Mouse (Mus musculus) midbrain, embryonic 15.5 days (tissue): ENCODE data around the gene Fbxl19. TPM values are rescaled to one million over a fixed set of nuclear protein-coding genes. Genes with fewer than 3 reads are reported as not detected.

Experiments
- ATAC-seq: fragments of 200-750 bp; cut with Nextera tagmentation; replicated peaks from 2 replicates; pipeline ENCODE4 v1.8.0; 2017; ENCODE audit warnings: moderate TSS enrichment
- H3K27ac ChIP-seq: fragments of 300-500 bp; sonication (generic); 2 replicates; pipeline ENCODE4 v1.5.1; 2015; ENCODE audit warnings: mild to moderate bottlenecking, inconsistent platforms
- H3K27me3 ChIP-seq: fragments of 300-500 bp; sonication (generic); replicated peaks from 2 replicates; pipeline ENCODE4 v1.6.1; 2015; ENCODE audit warnings: inconsistent platforms
- H3K36me3 ChIP-seq: fragments of 300-500 bp; sonication (generic); replicated peaks from 2 replicates; pipeline ENCODE4 v1.6.1; 2015; ENCODE audit warnings: inconsistent platforms
- H3K4me1 ChIP-seq: fragments of 300-500 bp; sonication (generic); 2 replicates; pipeline ENCODE4 v1.6.1; 2015; ENCODE audit warnings: inconsistent platforms
- H3K4me2 ChIP-seq: fragments of 300-500 bp; sonication (generic); 2 replicates; pipeline ENCODE4 v1.6.1; 2015; ENCODE audit warnings: inconsistent platforms, mild to moderate bottlenecking, moderate library complexity
- H3K4me3 ChIP-seq: fragments of 300-500 bp; sonication (generic); 2 replicates; pipeline ENCODE4 v1.5.1; 2015; ENCODE audit warnings: mild to moderate bottlenecking, inconsistent platforms
- H3K9ac ChIP-seq: fragments of 300-500 bp; sonication (generic); 2 replicates; pipeline ENCODE4 v1.6.1; 2015; ENCODE audit warnings: mild to moderate bottlenecking, inconsistent platforms
- H3K9me3 ChIP-seq: fragments of 300-500 bp; sonication (generic); 2 replicates; pipeline ENCODE4 v1.6.1; 2016; ENCODE audit warnings: inconsistent platforms
- WGBS: fragments of 180-500 bp; shearing (Covaris S2); methylation state at CpG from one replicate; pipeline ENCODE4 v1.1.7; 2015; ENCODE audit warnings: mixed read lengths; 5-methylcytosine and 5-hydroxymethylcytosine counted together
- polyA plus RNA-seq: library from polyadenylated mRNA; unstranded; fragments of >200 nt; fragmentation: Nextera tagmentation; extraction: Ambion mirVana; gene quantifications from 2 replicates; pipeline ENCODE4 v1.2.1, GENCODE M21; 2015

The Fbxl19 gene
- polyA plus RNA-seq, 1 experiment from 2014 or later, result 10.8 TPM

GRCm38 (mm10) chr7:127761026-127761425 is 16.7 kb downstream of the Fbxl19 start:
- no peak overlapping the region for H3K4me2 ChIP-seq
- H3K36me3 ChIP-seq, result peaks cover 53% of the 10 kb centered on the region
- no peak overlapping the region for H3K4me3 ChIP-seq
- H3K9me3 ChIP-seq, result no peaks in the 10 kb centered on the region
- no peak for ATAC-seq
- no peak overlapping the region for H3K27ac ChIP-seq
- H3K4me1 ChIP-seq, result peaks cover 14% of the 10 kb centered on the region
- no peaks in the 10 kb centered on the region for H3K27me3 ChIP-seq
- no peak overlapping the region for H3K9ac ChIP-seq
- 45% methylated on average over 7 of the region's 7 CpGs for WGBS

GRCm38 (mm10) chr7:127763642-127764041 is 19.3 kb downstream of the Fbxl19 start:
- H3K9me3 ChIP-seq, result no peaks in the 10 kb centered on the region
- H3K4me3 ChIP-seq, result no peak overlapping the region
- no peaks in the 10 kb centered on the region for H3K27me3 ChIP-seq
- no peak for ATAC-seq
- 93% methylated on average over 4 of the region's 4 CpGs for WGBS
- peaks cover 57% of the 10 kb centered on the region for H3K36me3 ChIP-seq
- no peak overlapping the region for H3K4me2 ChIP-seq
- no peak overlapping the region for H3K9ac ChIP-seq
- H3K4me1 ChIP-seq, result peaks cover 7% of the 10 kb centered on the region; the same call in 1 of the 2 replicates
- H3K27ac ChIP-seq, result no peak overlapping the region

GRCm38 (mm10) chr7:127765756-127766155 is 21.4 kb downstream of the Fbxl19 start:
- no peaks in the 10 kb centered on the region for H3K27me3 ChIP-seq
- H3K4me1 ChIP-seq, result peaks cover 24% of the 10 kb centered on the region
- H3K27ac ChIP-seq, result no peak overlapping the region
- no peak for ATAC-seq
- WGBS, result 83% methylated on average over 2 of the region's 2 CpGs
- H3K9me3 ChIP-seq, result no peaks in the 10 kb centered on the region
- no peak overlapping the region for H3K4me2 ChIP-seq
- no peak overlapping the region for H3K4me3 ChIP-seq
- peaks cover 57% of the 10 kb centered on the region for H3K36me3 ChIP-seq
- no peak overlapping the region for H3K9ac ChIP-seq

- Histone ChIP-seq H3K4me3 (no peak overlapping the region), H3K27ac (no peak overlapping the region), H3K4me1 (peaks cover 29% of the 10 kb centered on the region), H3K9me3 (no peaks in the 10 kb centered on the region), H3K36me3 (peaks cover 54% of the 10 kb centered on the region), H3K4me2 (no peak overlapping the region), H3K27me3 (no peaks in the 10 kb centered on the region), H3K9ac (no peak overlapping the region)
- no peak for ATAC-seq
- WGBS, result 83% methylated on average over 17 of the region's 17 CpGs
Observed at GRCm38 (mm10) chr7:127766851-127767609, 22.7 kb downstream of the Fbxl19 start.

- peaks cover 48% of the 10 kb centered on the region for H3K36me3 ChIP-seq
- H3K9ac ChIP-seq, result no peak overlapping the region
- no peak overlapping the region for H3K27ac ChIP-seq
Observed at GRCm38 (mm10) chr7:127767671-127768345, 23.5 kb downstream of the Fbxl19 start.

GRCm38 (mm10) chr7:127768346-127768996 is 24.1 kb downstream of the Fbxl19 start:
- H3K27ac ChIP-seq, result peak overlapping the region; percentile 27; the same call in 1 of the 2 replicates
- WGBS, result 43% methylated on average over 13 of the region's 13 CpGs
- H3K4me3 ChIP-seq, result peak overlapping the region; percentile 39; the same call in 1 of the 2 replicates
- H3K9ac ChIP-seq, result no peak overlapping the region
- peaks cover 29% of the 10 kb centered on the region for H3K4me1 ChIP-seq
- H3K27me3 ChIP-seq, result no peaks in the 10 kb centered on the region
- ATAC-seq, result no peak; the same call in 1 of the 2 replicates
- H3K4me2 ChIP-seq, result peak overlapping the region; percentile 68; the same call in 1 of the 2 replicates
- peaks cover 44% of the 10 kb centered on the region for H3K36me3 ChIP-seq
- no peaks in the 10 kb centered on the region for H3K9me3 ChIP-seq

More at GRCm38 (mm10) chr7:127767671-127768345, 23.5 kb downstream of the Fbxl19 start:
- Histone ChIP-seq H3K4me1 (peaks cover 29% of the 10 kb centered on the region), H3K9me3 (no peaks in the 10 kb centered on the region), H3K27me3 (no peaks in the 10 kb centered on the region), H3K4me2 (no peak overlapping the region), H3K4me3 (no peak overlapping the region)
- WGBS, result 95% methylated on average over 19 of the region's 19 CpGs
- ATAC-seq, result 0 out of 2 replicates have a peak, but pooled peaks have one; percentile 4

- Histone ChIP-seq H3K4me2 (peak overlapping the region; percentile 68), H3K9ac (no peak overlapping the region), H3K4me3 (peak overlapping the region; percentile 39), H3K27ac (peak overlapping the region; percentile 57), H3K27me3 (no peaks in the 10 kb centered on the region), H3K9me3 (no peaks in the 10 kb centered on the region), H3K4me1 (peaks cover 29% of the 10 kb centered on the region), H3K36me3 (peaks cover 38% of the 10 kb centered on the region)
- WGBS, result 3% methylated on average over 16 of the region's 16 CpGs
- ATAC-seq, result peak; percentile 88
Observed at GRCm38 (mm10) chr7:127768997-127769593, 24.8 kb downstream of the Fbxl19 start.

- under 1% methylated on average over 23 of the region's 24 CpGs for WGBS
- peaks cover 32% of the 10 kb centered on the region for H3K36me3 ChIP-seq
- ATAC-seq, result peak; percentile 51
- peaks cover 29% of the 10 kb centered on the region for H3K4me1 ChIP-seq
- no peaks in the 10 kb centered on the region for H3K27me3 ChIP-seq
- peak within 1 kb of the TSS; percentile 39 for H3K4me3 ChIP-seq
- no peaks in the 10 kb centered on the region for H3K9me3 ChIP-seq
- peak within 1 kb of the TSS; percentile 57 for H3K27ac ChIP-seq
- peak within 1 kb of the TSS; percentile 44 for H3K9ac ChIP-seq
- peak within 1 kb of the TSS; percentile 68 for H3K4me2 ChIP-seq
Observed at GRCm38 (mm10) chr7:127769651-127770038, 25.3 kb downstream of the Fbxl19 start, which contains the start of gene Orai3. Gene Orai3, plus strand, starts transcription at chr7:127769815.

- peaks cover 26% of the 10 kb centered on the region for H3K36me3 ChIP-seq
- H3K4me3 ChIP-seq, result peak overlapping the region; percentile 39
- peaks cover 29% of the 10 kb centered on the region for H3K4me1 ChIP-seq
- no peaks in the 10 kb centered on the region for H3K9me3 ChIP-seq
- peak overlapping the region; percentile 44 for H3K9ac ChIP-seq
- ATAC-seq, result peak; percentile 30
- H3K27ac ChIP-seq, result peak overlapping the region; percentile 57
- 6% methylated on average over 27 of the region's 27 CpGs for WGBS
- peak overlapping the region; percentile 68 for H3K4me2 ChIP-seq
- H3K27me3 ChIP-seq, result no peaks in the 10 kb centered on the region
Observed at GRCm38 (mm10) chr7:127770039-127770905, 25.9 kb downstream of the Fbxl19 start.

GRCm38 (mm10) chr7:127771262-127771661 is 26.9 kb downstream of the Fbxl19 start:
- no peaks in the 10 kb centered on the region for H3K27me3 ChIP-seq
- H3K4me2 ChIP-seq, result no peak overlapping the region
- H3K27ac ChIP-seq, result no peak overlapping the region
- no peak overlapping the region for H3K4me3 ChIP-seq
- H3K9me3 ChIP-seq, result no peaks in the 10 kb centered on the region
- peaks cover 16% of the 10 kb centered on the region; the same call in 1 of the 2 replicates for H3K36me3 ChIP-seq
- peaks cover 32% of the 10 kb centered on the region for H3K4me1 ChIP-seq
- ATAC-seq, result no peak
- no peak overlapping the region for H3K9ac ChIP-seq
- WGBS, result 75% methylated on average over 5 of the region's 5 CpGs

- H3K27ac ChIP-seq, result no peak overlapping the region
- peaks cover 9% of the 10 kb centered on the region; the same call in 1 of the 2 replicates for H3K36me3 ChIP-seq
- peaks cover 32% of the 10 kb centered on the region for H3K4me1 ChIP-seq
- no peak for ATAC-seq
- no peaks in the 10 kb centered on the region for H3K27me3 ChIP-seq
- 85% methylated on average over 3 of the region's 3 CpGs for WGBS
- H3K4me3 ChIP-seq, result no peak overlapping the region
- H3K9ac ChIP-seq, result no peak overlapping the region
- H3K4me2 ChIP-seq, result no peak overlapping the region
- no peaks in the 10 kb centered on the region for H3K9me3 ChIP-seq
Observed at GRCm38 (mm10) chr7:127772080-127772479, 27.7 kb downstream of the Fbxl19 start.
